Mouse (Mus musculus) testis, adult 2 months (tissue): ENCODE data around the gene Mettl26.

Experiments used
- CTCF ChIP-seq: fragments of 200-500 bp; IDR thresholded peaks from 2 replicates; pipeline ENCODE4 v1.5.1; 2012; ENCODE audit warnings: low read depth, mild to moderate bottlenecking, inconsistent platforms, low read length, moderate library complexity; ENCODE audit not compliant: control insufficient read depth, insufficient read depth, insufficient replicate concordance
- POLR2A ChIP-seq: fragments of 200-500 bp; IDR thresholded peaks from 2 replicates; pipeline ENCODE4 v1.6.1; 2012; ENCODE audit warnings: low read depth, mild to moderate bottlenecking, inconsistent platforms, low read length, moderate library complexity; ENCODE audit not compliant: control insufficient read depth

DNA sequence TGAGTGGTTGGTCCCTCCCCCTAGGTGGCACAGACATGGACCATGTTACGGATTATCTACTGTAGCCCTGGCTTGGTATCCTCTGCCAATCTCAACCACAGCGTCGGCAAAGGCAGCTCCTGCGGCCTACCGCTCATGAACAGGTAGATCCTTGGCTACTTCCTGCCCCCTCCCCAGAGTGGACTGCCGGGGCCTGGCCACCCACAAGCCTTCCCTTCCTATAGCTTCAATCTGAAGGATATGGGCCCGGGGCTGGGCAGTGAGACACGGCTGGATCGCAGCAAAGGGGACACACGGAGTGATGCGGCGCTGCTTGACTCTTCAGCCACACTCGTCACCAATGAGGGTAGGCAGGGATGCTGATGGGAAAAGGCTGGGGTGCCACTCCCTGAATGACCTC is 47.9 kb upstream of the Mettl26 start:
- TF ChIP-seq CTCF = no peak
- TF ChIP-seq POLR2A = no peak
